Mouse (Mus musculus) spleen, postnatal 4 days (tissue): ENCODE measurements around the gene Smg1.

ENCODE experiments used
- DNase-seq, 2 experiments: peaks; one replicate each; pipeline ENCODE4 v3.0.0; 2022; ENCODE audit warnings: low spot score in 2 of 2

Gene Smg1

DNA sequence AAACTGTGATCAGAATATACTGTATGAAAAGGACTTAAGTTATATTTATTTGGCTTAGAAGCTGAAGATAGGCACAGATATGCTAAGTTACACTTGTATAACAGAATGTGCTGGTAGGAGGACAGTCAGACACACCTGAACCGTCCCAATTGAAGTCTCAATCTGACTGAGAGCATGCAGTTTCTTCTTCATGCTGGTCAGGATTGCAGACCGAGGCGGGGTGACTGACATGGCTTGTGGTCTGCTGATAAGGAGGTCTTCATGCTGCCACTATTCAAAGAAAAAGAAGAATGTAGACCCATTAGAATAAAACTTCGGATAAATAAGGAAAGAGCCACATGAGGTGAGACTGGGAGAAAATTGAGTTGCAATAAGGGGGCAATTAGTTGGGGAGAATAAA lies 100.3 kb downstream of the Smg1 start:
- peak in 1 of 2 experiments; percentile 19 for DNase-seq

- no peak for DNase-seq
Observed at GRCm38 (mm10) chr7:118141271-118141670, 102.2 kb downstream of the Smg1 start.

GRCm38 (mm10) chr7:118135128-118135527 lies 108.3 kb downstream of the Smg1 start:
- DNase-seq = no peak

- DNase-seq = peak; percentile 97 to 98
Observed at GRCm38 (mm10) chr7:118129430-118130041, 113.9 kb downstream of the Smg1 start, which contains the start of gene Arl6ip1. Arl6ip1 (minus strand) TSS chr7:118129662.

DNA sequence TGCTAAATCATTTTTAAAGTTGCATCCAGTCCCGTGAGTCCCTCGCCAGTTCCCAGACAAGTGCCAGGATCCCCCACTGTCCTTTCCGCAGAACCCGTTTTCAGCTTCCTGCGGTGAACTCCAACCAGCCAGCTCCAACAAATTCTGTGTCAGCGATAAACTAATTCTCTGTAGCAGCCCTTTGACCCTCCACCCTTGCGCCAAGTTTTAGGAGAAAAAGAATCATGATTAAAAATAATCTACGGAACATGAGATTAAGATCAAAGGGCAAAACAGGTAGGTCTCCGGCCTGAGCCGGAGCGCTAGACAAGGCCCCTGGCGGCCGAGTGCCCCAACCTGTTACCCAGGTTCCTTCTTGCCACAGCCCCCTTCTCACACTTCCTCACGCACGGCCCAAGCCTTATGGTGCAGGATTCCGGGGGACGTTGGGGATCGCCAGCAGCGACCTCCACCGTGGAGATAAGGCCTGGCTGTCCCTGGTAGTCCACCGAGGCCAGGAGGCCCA lies 114.5 kb downstream of the Smg1 start:
- DNase-seq = peak in 1 of 2 experiments; percentile 27

- DNase-seq = no peak
Observed at GRCm38 (mm10) chr7:118126219-118126875, 117.1 kb downstream of the Smg1 start.

DNA sequence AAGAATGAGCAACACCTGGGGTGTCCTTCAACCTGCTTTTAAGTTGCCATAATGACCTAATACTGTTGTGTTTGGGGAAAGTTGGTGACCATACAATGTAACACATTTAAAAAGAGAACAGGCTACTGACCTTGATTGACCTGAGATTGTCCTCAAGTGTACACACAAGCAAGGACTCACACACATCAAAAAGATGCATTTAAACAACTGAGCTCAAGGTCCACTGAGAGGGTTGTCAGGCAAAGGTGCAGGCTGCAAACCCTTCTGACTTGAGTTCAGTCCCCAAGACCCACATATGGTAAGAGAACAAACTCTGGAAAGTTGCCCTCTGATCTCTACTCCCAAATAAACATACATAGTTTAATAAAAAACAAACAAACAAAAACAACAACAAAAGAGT lies 117.7 kb downstream of the Smg1 start:
- DNase-seq = no peak

DNA sequence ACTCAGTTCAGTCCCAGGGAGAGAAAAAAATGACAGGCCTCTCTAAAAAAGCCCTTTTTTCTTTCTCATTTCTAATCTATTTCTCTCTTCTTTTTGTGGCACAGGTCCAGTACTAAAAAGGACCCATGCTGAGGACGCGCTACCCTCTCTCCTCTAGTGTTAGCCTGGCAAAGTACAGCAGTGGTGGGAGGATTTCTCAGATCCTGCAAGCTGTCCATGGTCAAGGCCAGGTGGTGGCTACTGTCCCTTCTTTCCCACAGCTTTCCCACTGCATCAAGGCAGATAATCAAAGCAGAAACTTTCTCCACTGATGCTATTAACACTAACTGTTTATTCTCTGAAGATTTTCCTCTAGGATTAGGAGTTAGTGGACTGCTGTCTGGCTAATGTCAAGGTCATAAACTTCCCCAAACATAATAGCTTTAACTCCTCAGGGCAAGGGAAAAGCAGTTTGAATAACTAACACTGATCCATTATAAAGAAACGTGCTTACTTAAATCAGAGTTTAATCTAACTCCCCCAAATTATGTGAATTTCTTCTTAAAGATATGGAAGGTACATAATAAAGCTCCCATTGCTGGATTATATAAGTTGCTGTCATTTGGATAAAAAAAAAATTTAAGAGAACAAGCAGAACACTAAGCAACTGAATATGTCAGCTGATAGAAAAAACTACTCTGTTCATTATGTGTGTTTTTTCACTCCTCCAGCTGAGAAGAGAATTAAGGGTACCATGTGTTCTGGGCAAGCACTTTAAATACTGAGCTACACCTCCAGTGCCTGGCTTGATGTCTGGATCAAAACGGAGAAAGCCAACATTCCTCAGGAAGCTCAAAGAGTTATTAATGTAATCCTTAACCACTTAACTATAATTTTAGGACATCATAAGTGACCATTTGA lies 119.7 kb downstream of the Smg1 start:
- DNase-seq = no peak

DNA sequence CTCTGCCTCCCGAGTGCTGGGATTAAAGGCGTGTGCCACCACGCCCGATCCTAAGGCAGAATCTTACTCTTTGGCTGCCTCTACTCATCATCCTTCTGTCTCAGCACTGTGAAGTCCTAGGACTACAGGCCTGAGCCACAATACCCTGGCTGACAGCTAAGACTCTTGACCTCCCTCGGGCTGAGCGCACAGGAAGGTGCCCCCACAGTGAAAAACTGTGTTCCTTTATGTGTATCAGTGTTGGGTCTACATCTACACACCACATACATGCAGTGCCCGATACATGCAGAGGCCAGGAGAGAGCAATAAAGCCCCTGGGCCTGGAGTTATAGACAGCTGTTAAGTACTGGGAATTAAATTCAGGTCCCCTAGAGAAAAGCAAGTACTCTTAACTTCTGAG lies 121.2 kb downstream of the Smg1 start:
- no peak for DNase-seq

- no peak for DNase-seq
Observed at GRCm38 (mm10) chr7:118120654-118121053, 122.8 kb downstream of the Smg1 start.

DNA sequence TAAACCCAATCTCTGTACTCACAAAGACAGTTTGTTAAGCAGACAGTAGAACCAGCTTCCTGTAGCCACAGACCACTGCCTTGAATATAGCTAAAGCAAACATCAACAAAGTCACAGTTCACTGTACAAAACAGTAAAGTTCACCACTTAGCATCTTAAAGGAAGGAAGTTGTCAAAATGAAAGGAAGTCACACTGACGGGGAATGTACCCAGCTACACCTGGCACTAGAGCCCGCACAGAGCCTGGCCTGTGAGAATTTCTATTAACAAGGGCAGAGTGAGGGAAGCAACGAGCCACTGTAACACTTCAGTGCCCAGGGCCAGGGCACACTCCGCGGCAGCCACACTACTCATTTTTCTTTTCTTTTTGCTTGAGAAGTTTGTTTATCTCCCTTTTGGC lies 123.5 kb downstream of the Smg1 start:
- peak in 1 of 2 experiments; percentile 33 for DNase-seq

DNA sequence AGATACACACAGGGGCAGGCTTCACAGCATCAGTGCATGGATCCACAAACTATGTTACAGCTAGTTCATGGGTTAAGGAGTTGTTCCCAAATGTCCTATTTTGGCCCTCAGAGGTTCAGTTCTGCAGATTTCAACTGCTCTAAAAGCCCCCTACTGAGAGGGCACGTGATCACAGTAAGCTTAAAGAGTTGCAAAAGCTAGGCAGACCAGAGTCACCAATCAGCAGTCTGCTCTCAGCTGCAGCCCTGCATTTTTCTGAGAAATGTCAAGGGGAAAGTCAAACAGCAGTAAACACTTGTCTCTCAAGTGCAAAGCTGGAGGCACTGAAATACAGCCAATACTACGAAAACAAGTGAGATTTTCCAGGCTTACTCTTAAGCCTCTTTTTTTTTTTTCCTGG lies 124.3 kb downstream of the Smg1 start:
- no peak for DNase-seq

DNA sequence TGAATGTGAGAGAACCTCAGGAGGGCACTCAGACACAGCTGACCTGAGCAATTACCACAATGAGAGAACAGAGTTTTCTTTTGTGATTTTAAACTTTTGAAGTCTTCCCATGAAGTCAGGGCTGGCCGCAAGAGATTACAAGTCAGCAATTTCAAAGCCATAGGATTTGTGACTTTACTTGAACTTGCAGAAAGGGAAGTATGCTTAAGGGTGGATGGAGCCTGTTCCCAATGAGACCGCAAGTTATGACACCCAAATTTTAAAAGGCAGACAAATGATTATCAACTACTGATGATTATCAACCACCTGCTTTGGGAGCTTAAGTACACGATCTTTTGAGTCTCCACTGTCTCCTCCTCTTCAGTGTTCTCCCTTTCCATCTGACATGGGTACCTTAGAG lies 125.0 kb downstream of the Smg1 start:
- no peak for DNase-seq

DNA sequence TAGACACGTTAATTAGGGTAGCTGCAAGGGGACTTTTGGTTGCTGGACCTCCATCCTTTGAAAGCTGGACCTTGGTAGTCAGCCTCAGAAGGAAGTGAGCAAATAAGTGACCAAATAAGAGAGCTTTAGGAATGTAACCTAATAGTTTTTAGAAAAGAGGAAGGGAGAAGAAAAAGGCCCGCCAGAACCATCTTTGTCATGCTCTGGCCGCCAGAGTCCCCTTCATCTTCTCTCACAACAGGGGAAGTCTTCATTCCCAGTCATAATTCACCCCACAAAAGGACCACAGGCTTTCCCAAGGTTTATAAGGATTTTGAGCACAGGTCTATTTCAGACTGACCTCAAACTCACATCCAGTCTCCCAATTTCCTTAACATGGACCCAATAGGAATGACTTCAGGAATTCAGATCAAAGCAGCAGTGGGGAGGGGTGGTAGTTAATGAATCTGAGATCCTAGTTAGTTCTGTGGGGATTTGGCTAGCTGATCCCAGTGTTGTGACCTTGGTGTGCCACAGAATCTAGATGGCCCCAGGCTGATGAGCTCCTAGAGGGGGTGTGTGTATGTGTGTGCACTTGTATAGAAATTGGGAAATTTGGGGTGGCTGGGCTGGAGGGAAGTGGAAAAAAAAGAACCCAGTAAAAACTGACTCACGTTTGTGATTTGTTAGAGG lies 125.8 kb downstream of the Smg1 start:
- no peak for DNase-seq

- no peak for DNase-seq
Observed at GRCm38 (mm10) chr7:118116787-118117538, 126.5 kb downstream of the Smg1 start.

DNA sequence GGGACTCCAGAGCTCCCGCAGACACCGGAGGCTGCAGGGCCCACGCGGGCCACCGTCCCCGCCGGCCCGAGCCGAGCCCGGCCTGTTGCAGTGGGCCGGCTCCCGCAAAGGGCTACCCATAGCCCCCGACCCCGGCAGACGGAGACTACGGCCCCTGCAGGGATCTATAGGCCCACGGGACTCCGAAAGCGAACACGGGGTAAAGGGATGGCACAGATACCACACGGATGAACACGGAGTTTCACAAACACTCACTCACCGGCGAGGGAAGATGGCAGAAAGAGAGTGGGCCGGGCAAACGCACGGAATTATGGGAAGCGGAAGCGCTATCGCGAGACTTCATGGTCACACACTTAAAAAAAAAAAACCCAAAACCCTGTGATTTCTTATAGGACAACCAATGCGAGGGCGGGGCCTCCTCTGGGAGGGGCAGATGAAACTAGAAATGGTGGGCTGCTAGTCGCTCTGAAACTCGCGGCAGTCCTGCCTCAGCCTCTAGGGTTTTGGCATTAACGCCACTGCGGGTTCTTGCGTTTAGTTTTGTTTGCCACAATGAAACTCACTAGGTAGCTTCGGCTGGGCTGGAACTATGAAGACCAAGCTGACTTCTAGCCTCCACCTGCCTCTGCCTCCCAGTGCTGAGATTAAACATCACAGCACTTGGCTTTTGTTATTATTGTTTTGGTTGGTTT lies 127.4 kb downstream of the Smg1 start, which contains the start of gene Rps15a:
TSS of gene Rps15a (minus strand) at position 312 of the 692 bp plus-strand sequence.
- peak; percentile 94 to 96 for DNase-seq

- DNase-seq = no peak
Observed at GRCm38 (mm10) chr7:118115533-118115876, 128.0 kb downstream of the Smg1 start.

GRCm38 (mm10) chr7:118113541-118114297 lies 129.8 kb downstream of the Smg1 start:
- no peak for DNase-seq

DNA sequence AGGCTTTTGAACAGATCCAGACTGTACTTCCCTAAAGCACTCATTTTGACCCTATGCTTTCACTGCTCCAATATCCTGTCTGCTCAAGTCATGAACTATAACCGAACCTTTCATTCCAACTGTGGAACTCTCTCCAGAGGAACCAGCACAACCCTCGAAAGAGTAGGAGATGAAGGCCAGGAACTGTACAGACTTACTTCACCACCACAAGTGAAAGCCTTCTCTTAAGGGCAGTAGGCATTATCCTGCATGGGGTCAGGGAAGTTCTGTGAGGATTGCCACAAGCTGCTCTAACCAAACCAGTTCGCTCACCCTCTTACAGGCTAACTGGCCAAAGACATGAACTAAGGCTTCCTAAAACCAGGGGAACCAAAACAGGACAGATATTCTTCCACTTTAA lies 132.3 kb downstream of the Smg1 start:
- DNase-seq = no peak

DNA sequence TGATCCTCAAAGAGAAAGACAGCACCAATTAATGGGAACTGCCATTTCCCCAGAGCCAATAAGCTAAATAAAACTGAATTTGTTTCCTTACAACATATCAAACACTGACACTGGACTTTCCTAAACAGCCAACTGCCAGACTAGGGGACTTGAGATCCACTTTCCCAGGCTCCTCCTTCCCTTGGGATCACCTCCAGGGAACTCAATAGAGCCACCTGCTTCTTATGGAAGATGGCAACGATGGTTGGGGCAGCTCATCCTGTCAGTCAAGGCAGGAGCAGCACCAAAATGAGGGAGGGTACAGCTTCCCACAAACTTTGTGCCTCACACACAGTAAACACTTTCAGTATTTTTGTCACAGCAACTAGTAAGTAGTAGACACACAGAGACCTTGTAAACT lies 135.8 kb downstream of the Smg1 start:
- DNase-seq = no peak
